Mouse (Mus musculus) cortical plate, adult 2 months (tissue): ENCODE results near the gene Pbx1. TPM values are rescaled to one million over a fixed set of nuclear protein-coding genes. Genes with fewer than 3 reads are reported as not detected.

Experiments used
- H3K27ac ChIP-seq: fragments of 200-500 bp; 2 replicates; pipeline ENCODE4 v1.5.1; 2012; ENCODE audit warnings: low read length, control low read depth, inconsistent platforms; ENCODE audit not compliant: insufficient read depth
- H3K4me1 ChIP-seq: fragments of 200-500 bp; 2 replicates; pipeline ENCODE4 v1.6.1; 2011; ENCODE audit warnings: low read length; ENCODE audit not compliant: control insufficient read depth, insufficient read depth
- H3K4me3 ChIP-seq: fragments of 200-500 bp; 2 replicates; pipeline ENCODE4 v1.5.1; 2011; ENCODE audit warnings: mild to moderate bottlenecking, low read length, control low read depth; ENCODE audit not compliant: insufficient read depth
- CTCF ChIP-seq: fragments of 200-500 bp; IDR thresholded peaks from 2 replicates; pipeline ENCODE4 v1.5.1; 2011; ENCODE audit warnings: mild to moderate bottlenecking, control low read depth, low read length; ENCODE audit not compliant: insufficient read depth; ENCODE audit errors: extremely low read depth
- POLR2A ChIP-seq: fragments of 200-500 bp; IDR thresholded peaks from 2 replicates; pipeline ENCODE4 v1.6.1; 2011; ENCODE audit warnings: mild to moderate bottlenecking, low read length, control low read depth; ENCODE audit not compliant: insufficient read depth; ENCODE audit errors: extremely low read depth
- polyA plus RNA-seq: library from polyadenylated mRNA; depleted of rRNA; stranded (reverse); fragments of >200 nt; gene quantifications from 2 replicates; pipeline ENCODE4 v1.2.3, GENCODE M21; 2012

Gene Pbx1
- polyA plus RNA-seq, 1 experiment: 65.5 TPM

DNA sequence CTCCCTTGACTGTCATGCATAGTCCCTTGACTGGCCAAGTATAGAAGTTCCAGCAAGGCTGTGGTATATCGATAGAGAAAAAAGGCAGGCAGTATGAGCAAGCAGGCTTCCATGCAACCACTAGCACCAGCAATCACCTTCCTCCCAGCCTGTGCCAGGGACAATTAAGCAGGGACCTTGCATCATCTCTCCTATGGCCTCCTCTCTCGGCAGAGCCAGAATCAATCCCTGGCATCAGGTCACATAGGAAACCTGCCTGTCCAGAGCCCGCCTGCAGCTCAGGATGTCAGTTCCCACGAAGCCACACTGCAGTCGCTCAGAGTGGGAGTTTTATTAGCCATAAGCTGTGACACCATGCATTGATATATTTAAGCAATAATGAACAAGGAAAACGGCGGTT, 189.0 kb downstream of the Pbx1 start:
- no peak for TF ChIP-seq POLR2A
- no peak for TF ChIP-seq CTCF
- H3K27ac ChIP-seq: no peak overlapping the region
- no peak overlapping the region for H3K4me3 ChIP-seq
- peaks cover 20% of the 10 kb centered on the region for H3K4me1 ChIP-seq

DNA sequence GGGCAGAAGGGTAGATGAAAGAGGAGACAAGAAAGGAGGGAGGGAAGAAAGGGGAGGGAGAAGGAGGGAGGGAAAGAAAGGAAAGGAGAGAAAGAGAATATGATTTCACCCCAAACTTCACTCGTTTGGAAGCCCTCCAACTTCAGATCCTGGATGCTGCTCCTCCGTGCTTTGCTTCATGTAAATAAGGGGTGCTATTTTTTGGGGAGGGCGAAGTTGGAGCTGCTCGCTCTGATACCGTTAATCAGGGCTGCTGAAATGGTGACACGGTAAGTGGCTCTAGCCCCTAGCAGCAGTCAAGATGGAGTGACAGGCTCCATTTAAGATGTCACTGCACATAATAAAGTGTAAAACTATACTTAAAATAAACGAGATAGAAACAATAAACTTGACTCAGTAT, 190.8 kb downstream of the Pbx1 start:
- Histone ChIP-seq H3K27ac (no peak overlapping the region), H3K4me3 (no peak overlapping the region), H3K4me1 (peaks cover 14% of the 10 kb centered on the region)
- TF ChIP-seq POLR2A (no peak), CTCF (no peak)

DNA sequence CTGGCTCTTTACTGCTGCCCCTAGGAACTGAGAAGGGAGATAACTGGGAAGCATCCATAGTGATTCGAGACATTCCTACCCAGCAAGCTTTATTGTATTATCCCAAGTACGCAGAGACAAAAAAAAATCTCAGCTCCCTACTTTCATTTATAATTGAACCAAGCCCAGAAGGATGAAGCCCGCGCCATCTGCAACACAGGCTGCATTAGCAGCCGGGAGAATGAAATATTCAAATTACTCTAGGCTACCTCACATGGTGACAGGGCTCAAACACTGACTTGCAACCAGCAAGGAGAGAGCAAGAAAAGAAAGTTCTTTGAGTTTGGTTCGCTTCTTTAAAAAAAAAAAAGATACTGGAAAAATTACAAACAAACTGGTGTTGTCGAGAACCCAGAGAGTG, 191.2 kb downstream of the Pbx1 start:
- H3K4me1 ChIP-seq: peaks cover 14% of the 10 kb centered on the region
- H3K27ac ChIP-seq: no peak overlapping the region
- TF ChIP-seq CTCF: no peak
- TF ChIP-seq POLR2A: no peak
- H3K4me3 ChIP-seq: no peak overlapping the region

DNA sequence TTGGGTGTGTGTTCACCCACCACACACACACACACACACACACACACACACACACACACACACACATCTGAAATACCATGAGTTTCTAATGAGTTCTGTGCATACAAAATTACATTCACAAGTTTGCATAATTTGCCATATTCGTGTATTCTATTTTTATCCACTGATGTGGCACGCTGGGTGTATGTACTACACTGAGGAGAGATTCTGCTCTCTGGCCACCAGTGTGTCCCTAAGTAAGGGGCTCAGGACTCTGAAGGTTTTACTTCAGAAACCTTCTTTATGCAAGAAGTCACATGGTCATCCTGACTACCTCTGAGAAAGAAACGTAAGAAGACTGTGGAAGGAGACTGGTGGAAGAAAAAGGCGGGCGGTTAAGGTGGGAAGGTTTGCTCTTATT, 191.7 kb downstream of the Pbx1 start:
- no peak overlapping the region for H3K27ac ChIP-seq
- no peak overlapping the region for H3K4me3 ChIP-seq
- TF ChIP-seq CTCF: no peak
- no peak for TF ChIP-seq POLR2A
- H3K4me1 ChIP-seq: peaks cover 13% of the 10 kb centered on the region

DNA sequence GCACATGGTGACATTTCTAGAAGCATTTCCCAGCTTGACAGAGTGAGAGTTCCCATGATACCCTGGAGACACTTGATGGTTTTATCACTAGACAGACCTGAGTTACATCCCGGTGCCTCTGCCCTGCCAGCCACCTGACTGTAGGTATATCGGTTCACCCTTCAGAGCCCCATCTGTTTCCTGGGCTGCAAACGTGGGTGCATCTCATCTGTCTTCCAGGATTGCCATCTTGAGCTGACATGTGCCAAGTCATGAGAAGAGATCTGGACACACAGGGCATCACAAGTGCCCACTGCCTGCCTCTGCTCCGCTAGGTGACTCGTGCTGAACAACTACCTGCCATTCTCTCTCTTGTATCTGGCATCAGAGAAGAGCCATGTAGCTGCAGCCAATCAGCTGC, 196.0 kb downstream of the Pbx1 start:
- no peak for TF ChIP-seq POLR2A
- TF ChIP-seq CTCF: no peak
- Histone ChIP-seq H3K4me3 (no peak overlapping the region), H3K4me1 (peaks cover 5% of the 10 kb centered on the region; the same call in 1 of the 2 replicates), H3K27ac (no peak overlapping the region)

DNA sequence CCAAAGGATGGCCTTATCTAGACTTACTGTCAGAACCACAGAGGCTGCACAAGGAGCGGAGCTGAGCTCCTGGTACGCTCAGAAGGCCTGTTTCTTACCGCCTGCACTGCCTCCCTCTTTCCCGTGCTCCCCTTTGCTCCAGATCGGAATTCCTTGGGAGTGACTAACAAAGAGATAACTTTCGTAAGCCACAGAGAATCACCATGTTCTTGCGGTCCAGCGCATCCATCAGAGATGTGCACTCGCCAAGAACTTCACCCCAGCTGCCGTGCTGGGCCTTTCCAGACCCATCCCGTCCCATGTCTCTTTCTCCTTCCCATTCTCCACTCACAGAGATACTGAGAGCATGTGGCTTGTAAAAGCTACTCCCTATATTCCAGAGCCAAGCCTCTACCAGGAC, 197.7 kb downstream of the Pbx1 start:
- Histone ChIP-seq H3K4me1 (peaks cover 1% of the 10 kb centered on the region; the same call in 1 of the 2 replicates), H3K27ac (no peak overlapping the region), H3K4me3 (no peak overlapping the region)
- TF ChIP-seq CTCF (no peak), POLR2A (no peak)

DNA sequence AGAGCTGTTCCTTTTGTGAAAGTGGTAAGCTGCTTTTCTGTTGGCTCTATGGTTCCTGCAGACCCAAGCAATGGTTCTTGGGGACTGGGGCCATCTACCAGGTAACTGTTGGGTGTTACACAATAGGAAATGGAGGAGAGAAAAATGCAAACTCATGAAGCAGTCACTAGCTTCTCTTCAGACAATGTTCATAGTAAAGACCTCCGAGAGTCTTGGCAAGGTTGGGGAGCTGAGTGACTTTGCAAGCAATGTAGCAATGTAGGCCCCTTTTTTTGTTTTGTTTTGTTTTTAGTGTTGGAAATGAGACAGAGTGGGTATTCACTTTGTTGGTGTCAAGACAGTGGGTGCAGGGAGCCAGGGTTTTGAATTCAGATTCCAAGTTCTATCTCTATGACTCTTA, 198.9 kb downstream of the Pbx1 start:
- no peak overlapping the region for H3K27ac ChIP-seq
- TF ChIP-seq CTCF (no peak), POLR2A (no peak)
- H3K4me3 ChIP-seq: no peak overlapping the region
- peaks cover 1% of the 10 kb centered on the region; the same call in 1 of the 2 replicates for H3K4me1 ChIP-seq

DNA sequence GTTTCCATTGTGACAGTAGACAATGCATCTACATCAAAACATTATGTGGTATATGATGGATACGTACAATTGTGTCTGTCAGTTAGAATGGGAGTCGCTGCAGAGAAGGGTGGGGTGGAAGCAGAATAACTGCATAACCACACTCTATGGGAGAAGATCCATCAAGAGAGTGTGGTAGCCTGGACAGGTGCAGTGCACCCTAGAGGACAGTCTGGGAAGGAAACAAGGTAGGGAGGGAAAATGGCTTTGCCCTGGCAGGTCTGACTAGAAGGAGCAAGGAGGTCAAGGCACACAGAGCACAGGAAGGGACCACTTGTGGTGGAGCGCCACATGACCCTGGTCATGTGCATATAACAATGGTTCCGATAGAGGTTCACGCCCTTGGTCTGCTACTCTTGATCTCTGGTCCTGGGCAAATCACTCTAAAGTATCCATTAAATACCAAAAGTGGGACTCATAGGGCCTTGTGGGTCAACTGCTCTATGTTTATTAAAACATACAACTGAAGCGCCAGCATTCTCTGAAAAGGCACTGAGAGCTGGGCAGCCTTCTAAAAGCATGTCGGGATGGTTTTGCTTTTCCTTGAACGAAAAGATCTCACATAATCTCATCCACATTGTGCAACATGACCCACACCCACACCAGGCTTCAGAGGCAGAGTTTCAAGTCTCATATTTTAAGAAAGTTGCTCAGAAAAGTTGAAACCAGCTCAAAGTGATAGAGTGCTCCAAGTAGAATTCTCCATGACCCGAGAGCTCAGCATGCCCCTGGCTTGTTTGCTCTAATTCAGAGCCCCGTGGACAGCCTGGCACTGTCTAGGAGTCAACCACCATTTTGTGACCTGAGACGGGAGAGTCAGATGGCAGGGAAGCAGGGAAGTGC, 200.3 kb downstream of the Pbx1 start:
- Histone ChIP-seq H3K4me1 (peaks cover 1% of the 10 kb centered on the region; the same call in 1 of the 2 replicates), H3K4me3 (no peak overlapping the region)
- TF ChIP-seq POLR2A: no peak
- no peak for TF ChIP-seq CTCF

DNA sequence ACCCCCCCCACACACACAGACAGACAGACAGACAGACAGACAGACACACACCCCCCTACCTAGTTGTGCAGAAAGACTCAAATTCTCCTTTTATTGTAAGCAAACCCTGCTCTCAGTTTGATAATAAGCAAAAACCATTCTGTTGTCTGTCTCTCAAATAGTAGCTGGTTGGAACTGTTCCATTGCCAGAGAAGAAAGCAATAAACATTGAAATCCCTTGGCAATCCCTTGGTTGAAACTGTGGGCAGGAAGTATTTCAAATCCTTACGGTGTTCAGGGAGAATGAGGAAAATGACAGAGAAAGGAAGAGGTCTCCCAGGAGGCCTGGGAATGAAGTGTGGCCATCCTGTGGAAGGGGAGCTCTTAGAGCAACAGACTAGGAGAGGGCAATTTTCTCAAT, 201.2 kb downstream of the Pbx1 start:
- TF ChIP-seq POLR2A: no peak
- no peak for TF ChIP-seq CTCF
- Histone ChIP-seq H3K4me1 (peaks cover 1% of the 10 kb centered on the region; the same call in 1 of the 2 replicates), H3K4me3 (no peak overlapping the region), H3K27ac (no peak overlapping the region)

More for the DNA sequence above, 200.3 kb downstream of the Pbx1 start:
- no peak overlapping the region for H3K27ac ChIP-seq

DNA sequence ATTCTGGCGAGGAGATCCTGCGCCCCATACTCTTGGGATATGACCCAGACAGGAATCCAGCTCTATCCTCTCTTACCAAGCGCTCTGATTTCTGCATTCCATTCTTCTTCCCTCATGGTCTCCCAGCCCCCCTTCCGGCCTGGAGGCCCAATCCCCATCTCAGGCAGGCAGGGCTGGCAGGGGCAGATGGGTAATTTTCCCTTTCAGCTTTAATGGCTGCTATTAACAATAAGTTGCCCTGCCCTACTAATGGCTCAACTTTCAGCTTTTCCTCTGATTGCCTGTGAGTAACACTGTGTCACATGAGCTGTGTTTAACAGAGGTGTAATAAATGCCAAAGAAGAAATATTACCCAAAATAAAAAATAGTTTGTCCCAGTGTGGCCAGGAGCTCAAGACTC, 201.9 kb downstream of the Pbx1 start:
- Histone ChIP-seq H3K4me1 (peaks cover 1% of the 10 kb centered on the region; the same call in 1 of the 2 replicates), H3K27ac (no peak overlapping the region), H3K4me3 (no peak overlapping the region)
- TF ChIP-seq CTCF (no peak), POLR2A (no peak)
